Mouse (Mus musculus): ENCODE data around the gene Adam1a. TPM values are rescaled to one million over a fixed set of nuclear protein-coding genes. Genes with fewer than 3 reads are reported as not detected.
"Not testable (repeated sequence)": the region's sequence is repeated elsewhere in the genome, so short reads cannot be mapped to it uniquely, and the experiment has no call there.

Gene Adam1a
- polyA plus RNA-seq, 1 experiment, result 2.6 TPM

- DNase-seq (ENCODE audit: low read depth, low spot score), result no peak
- 27% methylated on average over 1 of the region's 1 CpGs for WGBS
Observed at GRCm38 (mm10) chr5:121506846-121507245, 38.4 kb downstream of the Adam1a start.

- DNase-seq (ENCODE audit: low read depth, low spot score), result no peak
- WGBS, result 81% methylated on average over 3 of the region's 3 CpGs
Observed at GRCm38 (mm10) chr5:121503231-121503630, 42.1 kb downstream of the Adam1a start, which contains the start of gene Adam1b. TSS of gene Adam1b (minus strand) at chr5:121503435.

DNA sequence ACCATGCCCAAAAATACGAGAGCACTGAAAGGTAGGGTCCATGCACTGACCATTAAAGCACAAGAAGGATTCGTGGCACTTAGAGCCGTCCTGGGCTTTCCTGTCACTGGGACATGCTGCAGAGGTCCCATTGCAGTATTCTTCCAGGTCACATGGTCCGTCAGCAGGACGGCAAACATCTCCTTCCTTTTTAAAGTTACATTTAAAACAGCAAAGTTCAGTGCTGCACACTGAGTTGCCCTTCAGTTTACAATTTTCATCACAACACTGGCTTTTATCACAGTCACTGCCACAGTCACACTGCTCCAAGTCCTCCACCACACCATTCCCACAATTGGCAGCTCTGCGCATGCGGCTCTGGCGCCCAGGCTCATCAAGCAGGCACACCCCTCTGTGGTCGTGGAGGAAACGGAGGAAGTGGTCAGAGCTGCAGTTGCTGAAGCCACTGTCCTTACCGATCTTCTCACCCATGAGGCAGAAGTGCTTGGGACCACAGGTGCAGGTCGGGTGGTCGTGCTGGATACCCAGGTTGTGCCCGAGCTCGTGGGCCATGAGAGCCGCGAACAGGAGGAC is 43.8 kb downstream of the Adam1a start:
- WGBS, result 52% methylated on average over 10 of the region's 17 CpGs
- not testable (repeated sequence) for DNase-seq (ENCODE audit: low read depth, low spot score)

DNA sequence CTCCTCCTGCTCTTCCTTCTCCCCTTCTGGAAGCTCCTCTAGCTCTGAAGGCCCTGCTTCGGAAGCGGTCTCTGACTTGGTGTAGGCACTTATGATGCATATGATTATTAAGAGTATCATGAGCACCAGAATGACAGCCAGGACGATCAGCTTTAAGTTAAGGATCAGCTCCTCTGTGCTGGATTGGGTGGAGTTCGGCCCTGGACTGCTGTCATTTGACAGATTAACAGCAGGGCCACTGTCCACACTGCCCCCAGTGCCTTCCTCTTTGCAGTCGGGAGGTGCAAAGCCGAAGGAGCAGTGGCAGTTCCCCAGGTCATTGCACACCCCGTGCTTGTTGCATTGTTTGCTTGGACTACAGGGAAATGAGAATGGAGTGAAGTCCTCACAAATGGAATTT is 44.6 kb downstream of the Adam1a start:
- WGBS, result 34% methylated on average over 7 of the region's 7 CpGs
- DNase-seq (ENCODE audit: low read depth, low spot score), result no peak

DNA sequence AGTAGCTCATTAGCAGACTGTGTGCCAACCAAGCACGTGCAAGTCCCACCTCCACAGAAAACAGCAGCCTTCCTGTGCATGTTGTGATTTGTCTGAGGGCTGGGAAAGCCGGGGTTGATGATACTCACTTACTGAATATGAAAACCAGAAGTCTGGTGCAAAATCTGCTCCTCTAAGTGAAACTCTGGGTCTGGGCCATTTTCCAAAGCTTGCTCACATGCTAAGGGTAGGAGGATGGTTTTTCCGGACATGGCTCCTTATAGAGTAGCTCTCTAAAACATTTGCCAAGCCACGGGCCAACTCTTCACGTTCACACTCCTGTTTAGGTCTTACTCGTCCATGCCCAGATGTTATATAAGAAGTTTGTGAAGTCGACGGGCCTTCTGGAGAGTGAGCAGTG is 52.0 kb downstream of the Adam1a start:
- no peak for DNase-seq (ENCODE audit: low read depth, low spot score)
- WGBS, result 66% methylated on average over 8 of the region's 8 CpGs

- WGBS, result 34% methylated on average over 5 of the region's 5 CpGs
- no peak for DNase-seq (ENCODE audit: low read depth, low spot score)
Observed at GRCm38 (mm10) chr5:121484801-121485200, 60.5 kb downstream of the Adam1a start.

- WGBS, result 32% methylated on average over 3 of the region's 3 CpGs
- DNase-seq (ENCODE audit: low read depth, low spot score), result no peak
Observed at GRCm38 (mm10) chr5:121477680-121478079, 67.6 kb downstream of the Adam1a start.

GRCm38 (mm10) chr5:121476040-121476439 is 69.2 kb downstream of the Adam1a start:
- no peak for DNase-seq (ENCODE audit: low read depth, low spot score)
- WGBS, result 73% methylated on average over 1 of the region's 1 CpGs

GRCm38 (mm10) chr5:121474610-121475009 is 70.7 kb downstream of the Adam1a start:
- DNase-seq (ENCODE audit: low read depth, low spot score), result no peak
- WGBS, result 67% methylated on average over 7 of the region's 7 CpGs

DNA sequence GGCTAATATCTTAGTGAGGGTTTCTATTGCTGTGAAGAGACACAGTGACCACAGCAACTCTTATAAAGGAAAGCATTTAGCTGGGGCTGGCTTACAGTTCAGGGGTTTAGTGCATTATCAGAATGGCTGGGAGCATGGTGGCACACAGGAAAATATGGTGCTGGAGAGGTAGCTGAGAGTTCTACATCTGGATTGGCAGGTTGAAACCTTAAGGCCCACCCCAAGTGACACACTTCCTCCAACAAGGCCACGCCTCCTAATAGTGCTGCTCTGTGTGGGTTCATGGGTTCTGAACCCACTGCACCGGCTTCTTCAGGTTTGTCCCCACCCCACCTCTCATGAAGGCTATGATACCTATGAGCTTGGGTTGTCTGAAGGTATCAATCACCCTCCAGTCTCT is 72.9 kb downstream of the Adam1a start:
- DNase-seq (ENCODE audit: low read depth, low spot score), result no peak

GRCm38 (mm10) chr5:121469566-121469965 is 75.7 kb downstream of the Adam1a start:
- WGBS, result 11% methylated on average over 3 of the region's 3 CpGs
- DNase-seq (ENCODE audit: low read depth, low spot score), result no peak

More for the DNA sequence above, 72.9 kb downstream of the Adam1a start:
- 91% methylated on average over 2 of the region's 2 CpGs for WGBS

Other genes starting within 250 kb of the Adam1a start
- 99.6 and 125 TPM in 2 replicates for gene Trafd1, start 159.8 kb downstream of the Adam1a start, polyA plus RNA-seq (2012; rRNA removed)
- 6.5 and 10.2 TPM in 2 replicates for gene Naa25, start 147.5 kb downstream of the Adam1a start, polyA plus RNA-seq (2012; rRNA removed)
- 6.6 and 9.1 TPM in 2 replicates for gene Tmem116, start 93.6 kb downstream of the Adam1a start, polyA plus RNA-seq (2012; rRNA removed)
- 43.5 and 53.7 TPM in 2 replicates for gene Erp29, start 93.0 kb downstream of the Adam1a start, polyA plus RNA-seq (2012; rRNA removed)
- gene Adam1b, start 42.0 kb downstream of the Adam1a start, polyA plus RNA-seq (2012; rRNA removed), result not detected in 2 replicates
- 0.10 and 0.27 TPM in 2 replicates for gene Gm42878, start within 50 bp of the Adam1a start, polyA plus RNA-seq (2012; rRNA removed)
- 65.2 and 67.8 TPM in 2 replicates for gene Mapkapk5, start 423 bp upstream of the Adam1a start, polyA plus RNA-seq (2012; rRNA removed)
- gene Aldh2, start 48.3 kb upstream of the Adam1a start, polyA plus RNA-seq (2012; rRNA removed), result 215 and 293 TPM in 2 replicates
- gene Acad12, start 73.5 kb upstream of the Adam1a start, polyA plus RNA-seq (2012; rRNA removed), result 6.6 and 8.4 TPM in 2 replicates
- 5.6 and 8.7 TPM in 2 replicates for gene Acad10, start 115.0 kb upstream of the Adam1a start, polyA plus RNA-seq (2012; rRNA removed)
- 18.7 and 22.7 TPM in 2 replicates for gene Brap, start 115.1 kb upstream of the Adam1a start, polyA plus RNA-seq (2012; rRNA removed)
- 34.7 and 60.1 TPM in 2 replicates for gene Atxn2, start 165.9 kb upstream of the Adam1a start, polyA plus RNA-seq (2012; rRNA removed)